Mouse (Mus musculus): ENCODE data around the gene Sytl4. TPM values are rescaled to one million over a fixed set of nuclear protein-coding genes. Genes with fewer than 3 reads are reported as not detected.

Sytl4 gene
- polyA plus RNA-seq, 1 experiment: not detected

DNA sequence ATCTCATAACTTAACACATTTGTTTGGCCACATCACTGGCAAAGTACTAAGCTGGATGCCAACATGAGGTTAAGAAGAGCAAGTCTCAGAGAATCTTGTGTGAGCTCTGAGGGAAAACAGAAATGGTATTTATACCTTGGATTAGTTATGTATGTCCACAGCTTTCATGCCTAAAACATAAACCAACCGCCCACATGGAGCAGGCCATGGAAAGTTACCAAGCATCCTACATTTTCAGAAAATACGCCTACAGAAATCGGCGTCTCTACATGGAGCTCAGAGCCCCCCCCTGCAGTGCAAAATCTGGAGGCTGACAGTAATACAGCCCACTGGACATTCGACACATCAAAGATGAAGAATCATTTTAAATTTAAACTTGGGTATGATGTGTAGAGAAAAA, 93.5 kb downstream of the Sytl4 start:
- Histone ChIP-seq H3ac (ENCODE audit: control insufficient read depth, insufficient read length) (no peak overlapping the region), H3K27me3 (ENCODE audit: control insufficient read depth, insufficient read depth, insufficient read length) (no peaks in the 10 kb centered on the region), H3K36me3 (ENCODE audit: control insufficient read depth, insufficient read depth) (no peaks in the 10 kb centered on the region), H3K4me3 (no peak overlapping the region), H3K4me2 (ENCODE audit: low read depth) (no peak overlapping the region), H3K79me2 (ENCODE audit: control insufficient read depth, insufficient read depth) (no peaks in the 10 kb centered on the region)
- TF ChIP-seq MAX (IDR thresholded peaks at IDR 0.05; ENCODE audit: low read depth): no peak
- TF ChIP-seq TCF3 (IDR thresholded peaks at IDR 0.05; ENCODE audit: insufficient read length, low read depth): no peak
- TF ChIP-seq CEBPB (IDR thresholded peaks at IDR 0.05; ENCODE audit: insufficient read depth, poor library complexity, severe bottlenecking): no peak
- no peak for TF ChIP-seq E2F4 (IDR thresholded peaks at IDR 0.05; ENCODE audit: insufficient read depth)
- no peak for TF ChIP-seq MYOD1 (IDR thresholded peaks at IDR 0.05; ENCODE audit: control insufficient read depth in 1 of 3, insufficient read length in 2 of 3, low read depth in 2 of 3)
- TF ChIP-seq POLR2AphosphoS2 (IDR thresholded peaks at IDR 0.05; ENCODE audit: insufficient read length, low read depth): no peak
- TF ChIP-seq REST (IDR thresholded peaks at IDR 0.05; ENCODE audit: insufficient read depth, insufficient read length): no peak
- TF ChIP-seq MYOG (IDR thresholded peaks at IDR 0.05; ENCODE audit: control insufficient read depth in 1 of 3, insufficient read depth in 1 of 3, insufficient read length in 2 of 3, low read depth in 2 of 3): no peak
- no peak for TF ChIP-seq POLR2A (IDR thresholded peaks at IDR 0.05; ENCODE audit: insufficient read length, low read depth)
- TF ChIP-seq USF1 (IDR thresholded peaks at IDR 0.05; ENCODE audit: low read depth): no peak
- TF ChIP-seq TCF12 (IDR thresholded peaks at IDR 0.05; ENCODE audit: insufficient read depth, poor library complexity, severe bottlenecking): no peak
- no peak for TF ChIP-seq SRF (IDR thresholded peaks at IDR 0.05; ENCODE audit: control insufficient read depth, insufficient read length, low read depth)

DNA sequence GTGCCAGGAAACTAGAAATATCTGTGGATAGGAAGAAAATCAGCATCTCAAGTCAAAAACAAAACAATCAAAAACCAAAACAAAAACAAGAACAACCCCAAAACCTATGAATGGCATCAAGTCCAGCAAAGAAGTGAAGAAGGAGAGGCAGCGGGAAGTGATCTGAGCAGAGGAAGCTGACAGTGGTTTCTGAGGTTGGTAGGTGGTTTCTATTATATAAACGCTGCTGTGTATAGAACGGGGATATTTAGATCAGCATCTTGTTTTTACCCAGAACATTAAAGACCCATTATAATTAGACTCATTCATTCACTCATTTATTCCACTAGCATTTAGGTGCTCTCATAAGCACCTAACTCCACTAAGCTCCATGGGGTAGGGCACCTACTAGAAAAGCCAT, 94.3 kb downstream of the Sytl4 start:
- H3K4me3 ChIP-seq: no peak overlapping the region
- TF ChIP-seq CEBPB (IDR thresholded peaks at IDR 0.05; ENCODE audit: insufficient read depth, poor library complexity, severe bottlenecking) (no peak), MYOG (IDR thresholded peaks at IDR 0.05; ENCODE audit: control insufficient read depth in 1 of 3, insufficient read depth in 1 of 3, insufficient read length in 2 of 3, low read depth in 2 of 3) (no peak), REST (IDR thresholded peaks at IDR 0.05; ENCODE audit: insufficient read depth, insufficient read length) (no peak), SRF (IDR thresholded peaks at IDR 0.05; ENCODE audit: control insufficient read depth, insufficient read length, low read depth) (no peak), TCF3 (IDR thresholded peaks at IDR 0.05; ENCODE audit: insufficient read length, low read depth) (no peak), TCF12 (IDR thresholded peaks at IDR 0.05; ENCODE audit: insufficient read depth, poor library complexity, severe bottlenecking) (no peak), POLR2A (IDR thresholded peaks at IDR 0.05; ENCODE audit: insufficient read length, low read depth) (no peak), USF1 (IDR thresholded peaks at IDR 0.05; ENCODE audit: low read depth) (no peak)
- H3ac ChIP-seq (ENCODE audit: control insufficient read depth, insufficient read length): no peak overlapping the region
- no peaks in the 10 kb centered on the region for H3K79me2 ChIP-seq (ENCODE audit: control insufficient read depth, insufficient read depth)
- H3K4me2 ChIP-seq (ENCODE audit: low read depth): no peak overlapping the region
- H3K36me3 ChIP-seq (ENCODE audit: control insufficient read depth, insufficient read depth): no peaks in the 10 kb centered on the region
- H3K27me3 ChIP-seq (ENCODE audit: control insufficient read depth, insufficient read depth, insufficient read length): no peaks in the 10 kb centered on the region

Other genes with a start within 250 kb of the Sytl4 start
- not detected for gene Tnmd, start 130.8 kb downstream of the Sytl4 start, polyA plus RNA-seq (2012; fragmentation: generic; extraction: Trizol)
- gene Tspan6, start 83.4 kb downstream of the Sytl4 start, polyA plus RNA-seq (2012; fragmentation: generic; extraction: Trizol): 19.9 TPM
- 41.2 TPM for gene Srpx2, start 73.4 kb downstream of the Sytl4 start, polyA plus RNA-seq (2012; fragmentation: generic; extraction: Trizol)
- gene Cstf2, start 77.4 kb upstream of the Sytl4 start, polyA plus RNA-seq (2012; fragmentation: generic; extraction: Trizol): 15.7 TPM
- gene Xkrx, start 180.3 kb upstream of the Sytl4 start, polyA plus RNA-seq (2012; fragmentation: generic; extraction: Trizol): 0.02 TPM
- not detected for gene Arl13a, start 205.7 kb upstream of the Sytl4 start, polyA plus RNA-seq (2012; fragmentation: generic; extraction: Trizol)
- 0.04 TPM for gene Nox1, start 240.1 kb upstream of the Sytl4 start, polyA plus RNA-seq (2012; fragmentation: generic; extraction: Trizol)

All from myocyte (in vitro differentiated cells).